8 mouse cellular contexts compared by ENCODE assay signal in the genomic region with DNA sequence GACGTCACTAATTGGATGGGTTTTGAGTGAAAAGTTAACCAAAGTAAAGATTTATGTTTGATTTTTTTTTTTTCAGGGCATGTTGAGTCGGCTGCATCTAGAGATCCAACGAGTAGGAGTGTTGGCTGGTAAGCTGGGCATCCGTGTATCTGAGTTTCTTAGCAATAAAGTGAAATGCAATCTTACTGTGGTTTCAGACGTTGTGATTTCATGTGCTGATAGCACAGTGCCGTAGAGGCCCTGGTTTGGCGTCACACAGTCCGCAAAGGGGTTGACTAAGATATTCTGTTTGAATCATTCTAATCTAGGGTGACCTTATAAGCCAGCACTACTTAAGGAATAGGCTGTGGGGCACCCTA. TPM values are rescaled to one million over a fixed set of nuclear protein-coding genes. Genes with fewer than 3 reads are reported as not detected.
DNase-seq lines count a peak whose midpoint lies in the region; ATAC-seq and TF ChIP-seq lines count a peak whose summit lies in the region.

No protein-coding gene starts in this region.

- H3K27me3 ChIP-seq in heart, embryonic 13.5 days (replicated peaks): no peaks in the 10 kb centered on the region; the same call in 1 of the 2 replicates
- no peaks in the 10 kb centered on the region for H3K27me3 ChIP-seq in CH12.LX (replicated peaks)
- H3K27me3 ChIP-seq in forebrain, embryonic 14.5 days (replicated peaks; ENCODE audit: control insufficient read depth, insufficient read depth, low read length): no peaks in the 10 kb centered on the region
- H3K27me3 ChIP-seq in liver, postnatal 0 days (ENCODE audit: insufficient read depth, low read length): no peaks in the 10 kb centered on the region

- no peak for TF ChIP-seq EP300 in CH12.LX (IDR thresholded peaks at IDR 0.05; ENCODE audit: low read length)
- no peak for TF ChIP-seq EP300 in liver, postnatal 0 days (IDR thresholded peaks at IDR 0.05; ENCODE audit: low read depth)

- in situ Hi-C loops in CH12.LX (cut with MboI; ENCODE audit: low pct_ligation_motif_present, low pct_unique_long_range_greater_than_20kb, low sequenced_read_pairs): no loop called here

- H3K9me3 ChIP-seq in heart, embryonic 13.5 days: no peaks in the 10 kb centered on the region
- H3K9me3 ChIP-seq in CH12.LX (replicated peaks; ENCODE audit: low read length): no peaks in the 10 kb centered on the region
- no peaks in the 10 kb centered on the region for H3K9me3 ChIP-seq in forebrain, embryonic 14.5 days (replicated peaks; ENCODE audit: control insufficient read depth, low read length)
- H3K9me3 ChIP-seq in liver, postnatal 0 days (ENCODE audit: low read length): no peaks in the 10 kb centered on the region

- H3K27ac ChIP-seq in heart, embryonic 13.5 days (replicated peaks): peak overlapping the region; percentile 83
- H3K27ac ChIP-seq in CH12.LX (ENCODE audit: insufficient read depth, low read depth): peak overlapping the region; percentile 56; the same call in 1 of the 2 replicates
- peak overlapping the region; percentile 78 for H3K27ac ChIP-seq in forebrain, embryonic 14.5 days (ENCODE audit: low read depth, low read length)
- H3K27ac ChIP-seq in liver, postnatal 0 days (ENCODE audit: low read depth): peak overlapping the region; percentile 81

- H3K4me2 ChIP-seq in heart, embryonic 13.5 days: peak overlapping the region; percentile 93
- peak overlapping the region; percentile 89; the same call in 1 of the 2 replicates for H3K4me2 ChIP-seq in CH12.LX (ENCODE audit: insufficient read depth, low read depth, poor library complexity, severe bottlenecking)
- H3K4me2 ChIP-seq in forebrain, embryonic 14.5 days (ENCODE audit: low read length): peak overlapping the region; percentile 94
- peak overlapping the region; percentile 94 for H3K4me2 ChIP-seq in liver, postnatal 0 days (ENCODE audit: low read depth, low read length)

- H3K79me2 ChIP-seq in CH12.LX (replicated peaks; ENCODE audit: control insufficient read depth, extremely low read depth, insufficient read depth, poor library complexity, severe bottlenecking): peaks cover 53% of the 10 kb centered on the region

- no peak for TF ChIP-seq POLR2A in CH12.LX (IDR thresholded peaks at IDR 0.05; ENCODE audit: low read depth, low read length)

- peak overlapping the region; percentile 87 for H3K4me3 ChIP-seq in heart, embryonic 13.5 days
- peak overlapping the region; percentile 65 to 91 (median 74) for H3K4me3 ChIP-seq in CH12.LX (replicated peaks in 1 of 3; ENCODE audit: low read depth in 2 of 3, low read length in 2 of 3, poor library complexity in 1 of 3)
- peak overlapping the region; percentile 61 for H3K4me3 ChIP-seq in forebrain, embryonic 14.5 days (ENCODE audit: low read depth, low read length)
- H3K4me3 ChIP-seq in liver, postnatal 0 days (ENCODE audit: low read depth, low read length): peak overlapping the region; percentile 87

- no peak for TF ChIP-seq CTCF in CH12.LX (conservative IDR thresholded peaks at IDR 0.05 in 1 of 2, IDR thresholded peaks at IDR 0.05 in 1 of 2; ENCODE audit: low read depth in 2 of 2, low read length in 2 of 2)
- no peak for TF ChIP-seq CTCF in liver, postnatal 0 days (IDR thresholded peaks at IDR 0.05; ENCODE audit: low read depth)

- DNase-seq in heart, postnatal 14 days: no peak
- no peak for DNase-seq in CH12.LX (ENCODE audit: extremely low read depth)
- DNase-seq in forebrain, embryonic 14.5 days (ENCODE audit: low spot score): no peak
- no peak for DNase-seq in liver, postnatal 0 days
- DNase-seq in layer of hippocampus, postnatal 25 days (ENCODE audit: extremely low spot score in 1 of 2, low spot score in 1 of 2): no peak
- DNase-seq in right cerebral cortex, postnatal 4 days: no peak

- ATAC-seq in heart, embryonic 13.5 days (ENCODE audit: extremely low read depth, insufficient number of reproducible peaks, low FRiP score, low TSS enrichment): no peak
- no peak for ATAC-seq in forebrain, embryonic 14.5 days
- ATAC-seq in liver, postnatal 0 days: no peak
- ATAC-seq in megakaryocyte progenitor cell, adult 5-6 weeks (replicated peaks; ENCODE audit: poor library complexity): no peak

- dilution Hi-C loops in CH12.LX (cut with MboI; ENCODE audit: extremely low pct_ligation_motif_present, extremely low pct_unique_long_range_greater_than_20kb, low sequenced_read_pairs): no loop called here

- no peak for TF ChIP-seq RAD21 in CH12.LX (IDR thresholded peaks at IDR 0.05; ENCODE audit: low read depth, low read length)

- peaks cover 27% of the 10 kb centered on the region for H3K36me3 ChIP-seq in heart, embryonic 13.5 days
- peaks cover 26 to 51% of the 10 kb centered on the region in 2 experiments for H3K36me3 ChIP-seq in CH12.LX (replicated peaks in 1 of 2; ENCODE audit: control insufficient read depth in 1 of 2, insufficient read depth in 1 of 2, low read length in 1 of 2)
- peaks cover 17% of the 10 kb centered on the region for H3K36me3 ChIP-seq in forebrain, embryonic 14.5 days (ENCODE audit: control insufficient read depth, insufficient read depth, low read length)
- H3K36me3 ChIP-seq in liver, postnatal 0 days (replicated peaks; ENCODE audit: insufficient read depth, low read length): peaks cover 12% of the 10 kb centered on the region

- H3K4me1 ChIP-seq in heart, embryonic 13.5 days: peaks cover 77% of the 10 kb centered on the region
- H3K4me1 ChIP-seq in CH12.LX (ENCODE audit: control insufficient read depth in 1 of 2, insufficient read depth in 2 of 2): peaks cover 35 to 60% of the 10 kb centered on the region in 2 experiments
- H3K4me1 ChIP-seq in forebrain, embryonic 14.5 days (ENCODE audit: control insufficient read depth, insufficient read depth, low read length): peaks cover 30% of the 10 kb centered on the region
- peaks cover 47% of the 10 kb centered on the region for H3K4me1 ChIP-seq in liver, postnatal 0 days (ENCODE audit: insufficient read depth)

- peak overlapping the region; percentile 91 for H3K9ac ChIP-seq in heart, embryonic 13.5 days
- H3K9ac ChIP-seq in CH12.LX (ENCODE audit: insufficient read depth, low read depth): peak overlapping the region; percentile 98
- H3K9ac ChIP-seq in forebrain, embryonic 14.5 days (ENCODE audit: low read length): peak overlapping the region; percentile 85
- peak overlapping the region; percentile 79 for H3K9ac ChIP-seq in liver, postnatal 0 days (replicated peaks)

- intact Hi-C loops in heart, postnatal 14 days (cut with DNase I): loop anchor here (5.0 kb wide), 1 partner anchor 46 kb away; no protein-coding TSS in a partner anchor

- WGBS in heart, embryonic 13.5 days: under 1% methylated on average over 8 of the region's 8 CpGs
- WGBS in forebrain, embryonic 14.5 days: under 1% methylated on average over 8 of the region's 8 CpGs
- under 1% methylated on average over 8 of the region's 8 CpGs for WGBS in liver, postnatal 0 days (ENCODE audit: insufficient replicate concordance)

RNA-seq across cellular contexts. Expression of gene Traf7, which starts 0.8 kb away (rescaled TPM):
- 72.5 and 76.1 TPM in 2 replicates for polyA plus RNA-seq in heart, embryonic 13.5 days (2015; fragmentation: Nextera tagmentation; extraction: Ambion mirVana)
- total RNA-seq in heart, postnatal 14 days (2021): 10 to 100 TPM; 57.2 to 65.5 TPM
- total RNA-seq in CH12.LX (2012; rRNA removed): 122 and 127 TPM in 2 replicates
- 109 and 114 TPM in 2 replicates for total RNA-seq in CH12.LX (2014; rRNA removed)
- polyA plus RNA-seq in CH12.LX (2012; ENCODE audit: insufficient read length, low read depth): 167 and 176 TPM in 2 replicates
- 80.1 and 96.6 TPM in 2 replicates for polyA plus RNA-seq in forebrain, embryonic 14.5 days (2014; fragmentation: Nextera tagmentation; extraction: Ambion mirVana)
- polyA plus RNA-seq in liver, postnatal 0 days (2015; fragmentation: Nextera tagmentation; extraction: Ambion mirVana): 14.1 and 17.2 TPM in 2 replicates
- 10 to 100 TPM; 69.9 to 88.9 TPM for total RNA-seq in layer of hippocampus, postnatal 25 days (2021)
- 50.9 and 54.7 TPM in 2 replicates for total RNA-seq in megakaryocyte progenitor cell, adult 5-6 weeks (2015)
- 91.7 and 98.9 TPM in 2 replicates for total RNA-seq in megakaryocyte progenitor cell, adult 5-6 weeks (2017)

RNA-seq across cellular contexts. Expression of gene Rab26, which starts 5.5 kb away (rescaled TPM):
- 1.0 and 1.4 TPM in 2 replicates for polyA plus RNA-seq in heart, embryonic 13.5 days (2015; fragmentation: Nextera tagmentation; extraction: Ambion mirVana)
- under 1 TPM; 0.19 to 0.34 TPM for total RNA-seq in heart, postnatal 14 days (2021)
- total RNA-seq in CH12.LX (2012; rRNA removed) (1.3 and 2.2 TPM in 2 replicates), CH12.LX (2014; rRNA removed) (0.36 TPM in 1 of 2 replicates, not detected in the other)
- polyA plus RNA-seq in CH12.LX (2012; ENCODE audit: insufficient read length, low read depth): 0.40 and 0.74 TPM in 2 replicates
- 4.0 TPM in 2 replicates for polyA plus RNA-seq in forebrain, embryonic 14.5 days (2014; fragmentation: Nextera tagmentation; extraction: Ambion mirVana)
- 0.45 and 0.81 TPM in 2 replicates for polyA plus RNA-seq in liver, postnatal 0 days (2015; fragmentation: Nextera tagmentation; extraction: Ambion mirVana)
- 10 to 100 TPM; 65.1 to 72.1 TPM for total RNA-seq in layer of hippocampus, postnatal 25 days (2021)
- 0.12 and 0.17 TPM in 2 replicates for total RNA-seq in megakaryocyte progenitor cell, adult 5-6 weeks (2015)
- total RNA-seq in megakaryocyte progenitor cell, adult 5-6 weeks (2017): 0.14 and 0.71 TPM in 2 replicates

RNA-seq across cellular contexts. Expression of gene Pkd1, which starts 21.1 kb away (rescaled TPM):
- 10.9 and 14.2 TPM in 2 replicates for polyA plus RNA-seq in heart, embryonic 13.5 days (2015; fragmentation: Nextera tagmentation; extraction: Ambion mirVana)
- total RNA-seq in heart, postnatal 14 days (2021): 10 to 100 TPM; 58.0 to 63.2 TPM
- total RNA-seq in CH12.LX (2012; rRNA removed) (11.1 and 13.4 TPM in 2 replicates), CH12.LX (2014; rRNA removed) (2.7 and 2.8 TPM in 2 replicates)
- polyA plus RNA-seq in CH12.LX (2012; ENCODE audit: insufficient read length, low read depth): 7.5 and 8.3 TPM in 2 replicates
- 12.9 and 16.7 TPM in 2 replicates for polyA plus RNA-seq in forebrain, embryonic 14.5 days (2014; fragmentation: Nextera tagmentation; extraction: Ambion mirVana)
- polyA plus RNA-seq in liver, postnatal 0 days (2015; fragmentation: Nextera tagmentation; extraction: Ambion mirVana): 2.7 and 2.8 TPM in 2 replicates
- total RNA-seq in layer of hippocampus, postnatal 25 days (2021): 10 to 100 TPM; 68.9 to 89.9 TPM
- 7.4 and 10.6 TPM in 2 replicates for total RNA-seq in megakaryocyte progenitor cell, adult 5-6 weeks (2015)
- total RNA-seq in megakaryocyte progenitor cell, adult 5-6 weeks (2017): 6.2 and 15.1 TPM in 2 replicates

RNA-seq across cellular contexts. Expression of gene Caskin1, which starts 40.1 kb away (rescaled TPM):
- 0.55 and 0.76 TPM in 2 replicates for polyA plus RNA-seq in heart, embryonic 13.5 days (2015; fragmentation: Nextera tagmentation; extraction: Ambion mirVana)
- total RNA-seq in heart, postnatal 14 days (2021): under 1 TPM; 0.10 to 0.43 TPM
- total RNA-seq in CH12.LX (2012; rRNA removed) (0.08 and 0.21 TPM in 2 replicates), CH12.LX (2014; rRNA removed) (not detected in 2 replicates)
- polyA plus RNA-seq in CH12.LX (2012; ENCODE audit: insufficient read length, low read depth): 0.71 and 0.80 TPM in 2 replicates
- polyA plus RNA-seq in forebrain, embryonic 14.5 days (2014; fragmentation: Nextera tagmentation; extraction: Ambion mirVana): 9.1 and 14.6 TPM in 2 replicates
- not detected in 2 replicates for polyA plus RNA-seq in liver, postnatal 0 days (2015; fragmentation: Nextera tagmentation; extraction: Ambion mirVana)
- 100 to 1,000 TPM; 143 to 165 TPM for total RNA-seq in layer of hippocampus, postnatal 25 days (2021)
- not detected in 2 replicates for total RNA-seq in megakaryocyte progenitor cell, adult 5-6 weeks (2015)
- not detected in 2 replicates for total RNA-seq in megakaryocyte progenitor cell, adult 5-6 weeks (2017)

RNA-seq across cellular contexts. Expression of gene Mlst8, which starts 49.7 kb away (rescaled TPM):
- 18.1 TPM in 2 replicates for polyA plus RNA-seq in heart, embryonic 13.5 days (2015; fragmentation: Nextera tagmentation; extraction: Ambion mirVana)
- 10 to 100 TPM in 1 of 2 experiments, 1 to 10 TPM in 1; 10.0 to 10.8 TPM for total RNA-seq in heart, postnatal 14 days (2021)
- total RNA-seq in CH12.LX (2012; rRNA removed) (10.0 and 13.6 TPM in 2 replicates), CH12.LX (2014; rRNA removed) (10.9 and 14.0 TPM in 2 replicates)
- polyA plus RNA-seq in CH12.LX (2012; ENCODE audit: insufficient read length, low read depth): 21.8 and 24.7 TPM in 2 replicates
- polyA plus RNA-seq in forebrain, embryonic 14.5 days (2014; fragmentation: Nextera tagmentation; extraction: Ambion mirVana): 31.8 and 37.2 TPM in 2 replicates
- 6.2 and 8.1 TPM in 2 replicates for polyA plus RNA-seq in liver, postnatal 0 days (2015; fragmentation: Nextera tagmentation; extraction: Ambion mirVana)
- total RNA-seq in layer of hippocampus, postnatal 25 days (2021): 10 to 100 TPM; 38.1 to 40.1 TPM
- 9.2 TPM in 2 replicates for total RNA-seq in megakaryocyte progenitor cell, adult 5-6 weeks (2015)
- total RNA-seq in megakaryocyte progenitor cell, adult 5-6 weeks (2017): 14.9 and 28.9 TPM in 2 replicates

Comparison
In these comparisons a context has a peak if more than half of its experiments do, and no peak if none do; other contexts are left out.
1. RNA of gene Rab26, which starts 5.5 kb away (total RNA-seq): 65.1 to 72.1 TPM in layer of hippocampus, postnatal 25 days; 0.36 to 2.2 TPM in CH12.LX, 0.12 to 0.71 TPM in megakaryocyte progenitor cell, adult 5-6 weeks and 0.19 to 0.34 TPM in heart, postnatal 14 days; every median in the first group is over 10 times any median in the second.
2. Peak in every context shown above with its lines, with median percentiles within 50 percentile points of each other: H3K27ac ChIP-seq, H3K4me2 ChIP-seq, H3K4me3 ChIP-seq and H3K9ac ChIP-seq.